Mouse (Mus musculus): ENCODE measurements around the gene Borcs8. TPM values are rescaled to one million over a fixed set of nuclear protein-coding genes. Genes with fewer than 3 reads are reported as not detected.

Gene Borcs8
- 63.7 and 77.1 TPM in 2 replicates for polyA plus RNA-seq (2012; ENCODE audit: insufficient read depth, insufficient read length, missing spikeins)

- Histone ChIP-seq H3K4me1 (ENCODE audit: control insufficient read depth, insufficient read depth, insufficient read length, low read length) (peaks cover 5% of the 10 kb centered on the region), H3K4me3 (ENCODE audit: insufficient read depth, low read depth, low read length) (peak within 1 kb of the TSS; percentile 81), H3K27ac (replicated peaks; ENCODE audit: low read depth, low read length) (peak within 1 kb of the TSS; percentile 80)
Measured at GRCm38 (mm10) chr8:70139026-70139857, at the start of gene Borcs8, which contains the start of the genes Rfxank and Mef2b. Gene Borcs8 (plus strand): TSS chr8:70139499. Gene Rfxank (minus strand): TSS chr8:70139154. Gene Mef2b (plus strand): TSS chr8:70139711.

GRCm38 (mm10) chr8:70092786-70093185, 46.5 kb upstream of the Borcs8 start:
- Histone ChIP-seq H3K4me1 (ENCODE audit: control insufficient read depth, insufficient read depth, insufficient read length, low read length) (no peaks in the 10 kb centered on the region), H3K4me3 (ENCODE audit: insufficient read depth, low read depth, low read length) (no peak overlapping the region), H3K27ac (replicated peaks; ENCODE audit: low read depth, low read length) (no peak overlapping the region)

DNA sequence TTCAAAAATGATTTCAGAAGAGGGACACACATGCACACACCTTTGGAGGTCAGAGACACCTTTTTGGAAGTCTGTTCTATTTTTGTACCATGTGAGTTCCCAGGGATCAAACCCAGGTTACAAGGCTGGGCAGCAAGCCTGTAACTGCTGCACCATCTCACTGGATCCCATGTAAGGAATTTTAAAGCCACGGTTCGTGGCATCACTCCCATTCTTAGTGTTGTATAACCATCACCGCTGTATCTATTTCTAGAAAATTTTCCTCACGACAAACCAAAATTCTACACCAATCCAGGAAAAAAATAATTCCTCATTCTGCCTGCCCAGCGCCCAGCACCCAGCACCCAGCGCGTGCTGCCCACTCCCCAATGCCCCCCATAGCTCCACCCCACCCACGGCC, 40.0 kb upstream of the Borcs8 start:
- H3K4me1 ChIP-seq (ENCODE audit: control insufficient read depth, insufficient read depth, insufficient read length, low read length) = no peaks in the 10 kb centered on the region
- no peak overlapping the region for H3K27ac ChIP-seq (replicated peaks; ENCODE audit: low read depth, low read length)
- no peak overlapping the region for H3K4me3 ChIP-seq (ENCODE audit: insufficient read depth, low read depth, low read length)

DNA sequence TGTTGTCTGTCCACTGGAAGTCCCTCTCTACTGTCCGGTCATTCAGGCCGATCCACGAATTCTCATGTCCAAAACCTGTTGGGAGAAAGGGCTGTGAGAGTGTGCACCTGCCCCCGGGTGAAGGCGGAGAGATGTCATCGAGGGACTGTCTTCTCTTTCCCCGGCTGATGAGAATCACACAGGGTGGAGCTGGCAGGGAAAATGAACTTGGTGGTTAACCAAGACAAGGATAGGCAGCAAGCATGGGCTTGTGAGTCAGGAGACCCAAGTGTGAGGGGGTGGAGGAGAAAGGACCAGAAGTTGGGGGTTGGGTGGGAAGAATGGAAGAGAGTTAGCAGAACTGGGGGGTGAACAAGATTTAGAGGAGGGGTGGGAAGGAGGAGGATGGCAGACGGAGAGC, 39.1 kb upstream of the Borcs8 start:
- Histone ChIP-seq H3K27ac (replicated peaks; ENCODE audit: low read depth, low read length) (no peak overlapping the region), H3K4me1 (ENCODE audit: control insufficient read depth, insufficient read depth, insufficient read length, low read length) (no peaks in the 10 kb centered on the region), H3K4me3 (ENCODE audit: insufficient read depth, low read depth, low read length) (no peak overlapping the region)

DNA sequence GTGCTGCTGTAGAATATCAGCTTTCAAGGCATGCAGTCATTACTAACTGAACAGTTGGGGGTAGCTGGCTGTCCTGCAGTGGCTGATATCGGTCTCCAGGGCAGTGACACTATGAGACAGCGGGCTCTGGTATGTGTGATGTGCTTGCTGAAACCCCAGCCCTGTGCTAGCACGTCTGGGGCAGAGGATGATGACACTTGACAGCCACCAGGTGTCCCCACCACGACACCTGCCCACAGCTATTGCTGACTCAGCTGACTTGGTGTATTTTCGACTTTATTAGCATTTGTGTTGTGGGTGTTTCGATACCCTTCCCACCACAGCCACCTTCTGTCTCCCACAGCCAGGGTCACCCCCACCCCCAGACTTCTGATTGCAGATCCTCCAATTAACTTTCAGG, 34.8 kb upstream of the Borcs8 start:
- H3K27ac ChIP-seq (replicated peaks; ENCODE audit: low read depth, low read length) = no peak overlapping the region

DNA sequence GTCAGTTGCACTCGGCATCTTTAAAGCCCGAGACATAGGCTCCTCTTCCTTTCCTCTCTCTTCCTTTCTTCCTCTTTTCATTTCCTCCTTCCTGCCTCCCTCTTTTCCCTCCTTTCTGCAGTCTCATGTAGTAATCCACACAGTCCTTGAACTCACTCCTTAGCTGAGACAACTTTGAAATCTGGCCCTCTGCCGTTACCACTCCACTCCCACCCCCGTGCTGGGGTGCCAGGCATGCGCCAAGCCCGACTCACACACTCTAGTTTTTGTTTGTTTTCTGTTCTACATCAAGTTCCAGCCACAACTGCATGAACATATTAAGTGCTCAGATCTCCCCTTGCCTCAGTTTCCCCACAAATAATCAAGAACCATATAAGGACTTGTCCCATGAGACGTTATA, 34.4 kb upstream of the Borcs8 start:
- no peaks in the 10 kb centered on the region for H3K4me1 ChIP-seq (ENCODE audit: control insufficient read depth, insufficient read depth, insufficient read length, low read length)
- H3K27ac ChIP-seq (replicated peaks; ENCODE audit: low read depth, low read length) = no peak overlapping the region
- H3K4me3 ChIP-seq (ENCODE audit: insufficient read depth, low read depth, low read length) = no peak overlapping the region

More for the DNA sequence above, 34.8 kb upstream of the Borcs8 start:
- no peaks in the 10 kb centered on the region for H3K4me1 ChIP-seq (ENCODE audit: control insufficient read depth, insufficient read depth, insufficient read length, low read length)
- no peak overlapping the region for H3K4me3 ChIP-seq (ENCODE audit: insufficient read depth, low read depth, low read length)

- no peak overlapping the region for H3K27ac ChIP-seq (replicated peaks; ENCODE audit: low read depth, low read length)
- H3K4me1 ChIP-seq (ENCODE audit: control insufficient read depth, insufficient read depth, insufficient read length, low read length) = no peaks in the 10 kb centered on the region; the same call in 1 of the 2 replicates
- no peak overlapping the region for H3K4me3 ChIP-seq (ENCODE audit: insufficient read depth, low read depth, low read length)
Measured at GRCm38 (mm10) chr8:70110451-70110850, 28.8 kb upstream of the Borcs8 start.

DNA sequence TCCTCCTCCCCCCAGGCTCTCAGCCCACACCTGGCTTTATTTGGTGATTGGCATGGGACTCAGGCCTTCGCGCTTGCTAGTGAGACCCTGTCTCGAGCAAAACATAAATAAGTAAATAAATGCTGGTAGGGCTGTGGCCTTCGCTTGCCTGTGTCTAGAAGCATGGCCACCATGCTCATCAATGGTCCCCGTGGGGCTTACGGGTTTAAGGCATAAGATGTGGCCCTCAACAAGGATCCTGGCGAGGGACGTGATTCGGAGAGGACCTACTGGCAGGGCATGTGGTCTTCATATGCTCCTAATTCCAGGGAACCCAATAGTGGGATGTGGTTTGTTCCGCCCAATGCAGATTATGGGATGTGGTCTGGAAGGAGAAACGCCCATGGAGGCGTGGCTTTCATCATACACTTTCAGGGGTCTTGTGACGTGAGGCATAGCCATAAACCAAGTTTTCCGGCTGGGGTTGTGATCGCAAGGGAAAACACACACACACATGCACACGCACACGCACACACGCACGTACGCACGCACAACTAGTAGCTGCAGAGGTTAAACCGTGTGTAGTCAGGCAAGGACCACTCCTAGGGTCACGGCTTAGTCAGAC, 28.0 kb upstream of the Borcs8 start:
- H3K4me3 ChIP-seq (ENCODE audit: insufficient read depth, low read depth, low read length) = no peak overlapping the region
- peaks cover 2% of the 10 kb centered on the region; the same call in 1 of the 2 replicates for H3K4me1 ChIP-seq (ENCODE audit: control insufficient read depth, insufficient read depth, insufficient read length, low read length)
- H3K27ac ChIP-seq (replicated peaks; ENCODE audit: low read depth, low read length) = no peak overlapping the region

- Histone ChIP-seq H3K4me1 (ENCODE audit: control insufficient read depth, insufficient read depth, insufficient read length, low read length) (peaks cover 4% of the 10 kb centered on the region), H3K27ac (replicated peaks; ENCODE audit: low read depth, low read length) (no peak overlapping the region), H3K4me3 (ENCODE audit: insufficient read depth, low read depth, low read length) (no peak overlapping the region)
Measured at GRCm38 (mm10) chr8:70112401-70113016, 26.8 kb upstream of the Borcs8 start.

- Histone ChIP-seq H3K4me3 (ENCODE audit: insufficient read depth, low read depth, low read length) (no peak overlapping the region), H3K27ac (replicated peaks; ENCODE audit: low read depth, low read length) (no peak overlapping the region), H3K4me1 (ENCODE audit: control insufficient read depth, insufficient read depth, insufficient read length, low read length) (peaks cover 4% of the 10 kb centered on the region)
Measured at GRCm38 (mm10) chr8:70114488-70114887, 24.8 kb upstream of the Borcs8 start.

DNA sequence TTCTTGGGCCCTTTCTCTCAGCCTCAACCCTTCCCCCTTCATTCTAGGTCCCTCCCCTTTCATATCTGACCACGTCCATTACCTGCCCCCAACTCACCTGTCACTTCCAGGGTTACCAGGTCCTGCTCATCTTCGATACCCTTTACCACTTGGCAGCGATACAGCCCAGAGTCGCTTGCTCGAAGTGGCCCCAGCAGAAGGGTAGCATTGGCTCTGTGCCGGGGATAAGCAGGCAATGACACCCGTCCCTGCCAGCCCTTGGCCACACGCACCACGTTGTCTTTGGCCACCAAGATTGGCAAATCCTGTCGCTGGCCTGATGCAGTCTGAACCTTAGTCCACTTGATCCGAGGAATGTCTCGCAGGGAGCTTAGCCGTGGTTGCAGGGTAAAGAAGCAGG, 24.4 kb upstream of the Borcs8 start:
- Histone ChIP-seq H3K27ac (replicated peaks; ENCODE audit: low read depth, low read length) (no peak overlapping the region), H3K4me3 (ENCODE audit: insufficient read depth, low read depth, low read length) (no peak overlapping the region), H3K4me1 (ENCODE audit: control insufficient read depth, insufficient read depth, insufficient read length, low read length) (peaks cover 4% of the 10 kb centered on the region)

GRCm38 (mm10) chr8:70117611-70118010, 21.7 kb upstream of the Borcs8 start:
- Histone ChIP-seq H3K4me1 (ENCODE audit: control insufficient read depth, insufficient read depth, insufficient read length, low read length) (peaks cover 4% of the 10 kb centered on the region), H3K27ac (replicated peaks; ENCODE audit: low read depth, low read length) (no peak overlapping the region), H3K4me3 (ENCODE audit: insufficient read depth, low read depth, low read length) (no peak overlapping the region)

DNA sequence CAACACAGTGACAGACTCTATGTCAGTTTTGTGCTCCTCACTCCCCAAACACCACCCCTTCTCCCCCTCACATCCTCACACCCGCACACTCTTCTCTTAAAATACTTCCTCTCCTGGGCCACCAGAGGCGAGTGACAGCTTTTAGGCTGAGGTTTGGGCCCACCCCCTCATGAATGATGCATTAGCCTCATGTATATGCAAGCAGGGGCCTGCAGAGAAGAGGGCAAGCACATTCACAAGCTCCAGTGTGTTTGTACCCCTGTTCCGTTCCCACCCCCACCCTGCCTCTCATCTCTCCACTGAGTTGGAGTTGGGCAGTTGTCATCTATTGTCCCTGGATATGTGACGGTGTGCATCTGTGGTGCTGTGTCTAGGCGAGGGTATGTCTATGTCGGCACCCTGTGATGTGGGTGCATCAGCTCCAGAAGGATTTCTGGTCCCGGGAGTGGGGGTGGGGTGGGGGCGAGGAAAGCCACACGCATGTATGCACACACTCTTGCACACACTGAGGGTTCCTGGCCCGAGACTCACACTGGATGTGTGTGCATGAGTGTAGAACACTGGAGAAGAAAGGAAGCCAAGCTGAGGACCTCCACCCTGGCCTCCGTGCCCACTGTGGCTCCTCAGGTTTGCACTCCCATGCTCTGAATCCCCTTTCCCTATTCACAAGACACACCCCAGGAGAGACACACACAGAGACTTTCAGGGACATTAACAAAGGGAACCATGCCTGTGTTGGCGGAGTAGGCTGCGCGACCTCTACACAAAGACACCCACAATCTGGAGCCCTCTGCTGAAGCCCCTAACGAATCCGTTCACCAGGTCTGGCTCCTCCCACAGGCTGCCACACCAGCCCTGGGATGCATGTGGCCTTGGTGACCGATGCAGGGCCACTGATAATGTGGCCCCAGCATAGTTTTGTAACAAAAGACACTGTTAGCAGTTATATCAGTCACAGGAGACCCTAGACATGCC, 20.3 kb upstream of the Borcs8 start:
- peaks cover 4% of the 10 kb centered on the region for H3K4me1 ChIP-seq (ENCODE audit: control insufficient read depth, insufficient read depth, insufficient read length, low read length)
- H3K4me3 ChIP-seq (ENCODE audit: insufficient read depth, low read depth, low read length) = no peak overlapping the region
- H3K27ac ChIP-seq (replicated peaks; ENCODE audit: low read depth, low read length) = no peak overlapping the region

- Histone ChIP-seq H3K4me3 (ENCODE audit: insufficient read depth, low read depth, low read length) (no peak within 1 kb of the TSS), H3K4me1 (ENCODE audit: control insufficient read depth, insufficient read depth, insufficient read length, low read length) (peaks cover 4% of the 10 kb centered on the region; the same call in 1 of the 2 replicates), H3K27ac (replicated peaks; ENCODE audit: low read depth, low read length) (no peak within 1 kb of the TSS)
Measured at GRCm38 (mm10) chr8:70120667-70121066, 18.6 kb upstream of the Borcs8 start, which contains the start of gene Ncan. Gene Ncan (minus strand): TSS chr8:70120873.

Data from brown adipose tissue, adult 24 weeks (tissue).